Mouse (Mus musculus) spleen, adult 2 months (tissue): Measurements from ENCODE around the gene 9230112D13Rik. TPM values are rescaled to one million over a fixed set of nuclear protein-coding genes. Genes with fewer than 3 reads are reported as not detected.

Experiments used
- DNase-seq, 2 experiments: peaks; one replicate each; pipeline versions ENCODE4 v3.0.0 to v3.0.0-alpha.2; 2012 to 2021; ENCODE audit warnings: low spot score in 2 of 2, low read depth in 1 of 2
- H3K27ac ChIP-seq: fragments of 200-500 bp; 2 replicates; pipeline ENCODE4 v1.5.1; 2012; ENCODE audit warnings: low read length, inconsistent platforms; ENCODE audit not compliant: insufficient read depth
- H3K27me3 ChIP-seq: fragments of 200-500 bp; 2 replicates; pipeline ENCODE4 v1.6.1; 2012; ENCODE audit warnings: mild to moderate bottlenecking, moderate library complexity, low read length, inconsistent platforms; ENCODE audit not compliant: control insufficient read depth, insufficient read depth
- H3K36me3 ChIP-seq: fragments of 200-500 bp; 2 replicates; pipeline ENCODE4 v1.6.1; 2012; ENCODE audit warnings: mild to moderate bottlenecking, low read length, inconsistent platforms; ENCODE audit not compliant: control insufficient read depth, insufficient read depth
- H3K4me1 ChIP-seq: fragments of 200-500 bp; 2 replicates; pipeline ENCODE4 v1.6.1; 2011; ENCODE audit warnings: inconsistent platforms; ENCODE audit not compliant: control insufficient read depth, insufficient read depth, insufficient read length
- H3K4me3 ChIP-seq: fragments of 200-500 bp; 2 replicates; pipeline ENCODE4 v1.5.1; 2011; ENCODE audit warnings: mild to moderate bottlenecking, inconsistent platforms; ENCODE audit not compliant: insufficient read depth, insufficient read length; ENCODE audit errors: extremely low read depth
- CTCF ChIP-seq: fragments of 200-500 bp; IDR thresholded peaks from 2 replicates; pipeline ENCODE4 v1.5.1; 2011; ENCODE audit warnings: mild to moderate bottlenecking, inconsistent platforms; ENCODE audit not compliant: insufficient read depth, insufficient read length, insufficient replicate concordance; ENCODE audit errors: extremely low read depth
- POLR2A ChIP-seq: fragments of 200-500 bp; IDR thresholded peaks from 2 replicates; pipeline ENCODE4 v1.6.1; 2011; ENCODE audit warnings: low read depth, low read length, inconsistent platforms
- WGBS: fragments of 180-500 bp; shearing (Covaris S2); methylation state at CpG from one replicate; pipeline ENCODE4 v1.1.7; 2018; 5-methylcytosine and 5-hydroxymethylcytosine counted together
- polyA plus RNA-seq: library from polyadenylated mRNA; depleted of rRNA; stranded (reverse); fragments of >200 nt; gene quantifications from 2 replicates; pipeline ENCODE4 v1.2.3, GENCODE M21; 2012

9230112D13Rik gene
- polyA plus RNA-seq, 1 experiment, result not detected

DNA sequence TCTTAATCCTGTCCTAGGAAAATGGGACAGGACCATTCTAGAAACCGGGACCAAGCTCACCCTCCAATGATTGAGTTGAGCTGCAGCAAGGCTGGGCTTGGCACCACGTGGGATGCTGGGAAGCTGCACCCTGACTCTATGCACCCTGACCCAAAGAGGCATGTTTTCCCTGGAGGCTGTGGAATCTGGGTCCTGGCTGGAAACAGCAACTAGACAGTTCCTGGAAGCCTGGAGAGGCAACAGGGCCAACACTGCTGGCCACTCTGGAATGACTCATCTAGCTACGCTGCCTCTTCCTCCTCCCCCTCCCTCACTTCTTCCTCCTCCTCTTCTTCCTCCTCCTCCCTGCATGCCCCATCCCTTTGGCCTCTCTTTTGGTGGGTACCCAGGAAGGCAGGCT, 31.4 kb upstream of the 9230112D13Rik start:
- Histone ChIP-seq H3K27ac (no peak overlapping the region), H3K36me3 (no peaks in the 10 kb centered on the region), H3K4me1 (no peaks in the 10 kb centered on the region), H3K27me3 (peaks cover 3% of the 10 kb centered on the region; the same call in 1 of the 2 replicates), H3K4me3 (no peak overlapping the region)
- 67% methylated on average over 3 of the region's 3 CpGs for WGBS
- no peak for DNase-seq
- TF ChIP-seq POLR2A (no peak), CTCF (no peak)

DNA sequence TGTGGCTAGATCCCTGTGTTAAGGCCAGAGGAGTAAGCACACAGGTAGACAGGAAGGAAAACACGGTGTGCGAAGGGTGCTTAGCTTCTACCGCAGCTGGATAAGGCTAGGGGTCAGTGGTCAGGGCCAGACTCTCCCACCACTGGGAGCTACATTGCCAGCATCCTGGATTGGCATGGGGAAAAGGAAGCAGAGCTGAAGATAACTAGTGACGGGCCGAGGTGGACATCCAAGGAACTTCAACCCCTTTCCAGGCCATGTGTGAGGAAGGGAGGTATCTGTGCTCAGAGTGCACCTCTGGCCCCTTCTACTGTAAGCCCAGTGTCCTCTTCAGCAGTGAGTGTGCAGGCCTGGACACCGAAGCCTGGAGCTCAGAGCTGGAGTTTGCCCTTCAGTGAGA, 30.9 kb upstream of the 9230112D13Rik start:
- no peaks in the 10 kb centered on the region for H3K36me3 ChIP-seq
- H3K4me1 ChIP-seq, result no peaks in the 10 kb centered on the region
- no peak for DNase-seq
- H3K27me3 ChIP-seq, result peaks cover 3% of the 10 kb centered on the region; the same call in 1 of the 2 replicates
- H3K4me3 ChIP-seq, result no peak overlapping the region
- H3K27ac ChIP-seq, result no peak overlapping the region
- WGBS, result 77% methylated on average over 6 of the region's 6 CpGs
- no peak for TF ChIP-seq POLR2A
- no peak for TF ChIP-seq CTCF

DNA sequence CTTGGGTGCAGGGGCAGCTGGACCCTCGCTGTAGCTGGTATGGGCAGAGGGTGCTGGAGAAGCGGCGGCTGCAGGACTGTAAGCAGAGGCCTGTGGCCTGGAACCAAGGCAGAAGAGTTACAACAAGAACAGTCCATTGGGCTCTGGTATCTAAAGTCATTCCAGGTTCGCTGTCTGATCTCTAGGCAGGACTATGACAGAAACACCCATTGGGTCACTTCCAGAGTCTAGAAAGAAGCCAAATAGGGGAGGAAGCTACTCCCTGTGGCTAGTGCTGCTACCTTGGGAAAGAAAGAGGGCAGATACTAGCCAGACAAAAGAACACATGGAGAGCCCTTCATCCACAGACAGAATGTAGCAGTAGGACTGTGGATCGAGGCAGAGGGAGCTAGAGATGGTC, 29.6 kb upstream of the 9230112D13Rik start:
- Histone ChIP-seq H3K27ac (no peak overlapping the region), H3K36me3 (no peaks in the 10 kb centered on the region), H3K4me3 (no peak overlapping the region), H3K4me1 (no peaks in the 10 kb centered on the region), H3K27me3 (peaks cover 5% of the 10 kb centered on the region; the same call in 1 of the 2 replicates)
- no peak for TF ChIP-seq POLR2A
- no peak for TF ChIP-seq CTCF
- DNase-seq, result no peak
- WGBS, result 73% methylated on average over 5 of the region's 5 CpGs

DNA sequence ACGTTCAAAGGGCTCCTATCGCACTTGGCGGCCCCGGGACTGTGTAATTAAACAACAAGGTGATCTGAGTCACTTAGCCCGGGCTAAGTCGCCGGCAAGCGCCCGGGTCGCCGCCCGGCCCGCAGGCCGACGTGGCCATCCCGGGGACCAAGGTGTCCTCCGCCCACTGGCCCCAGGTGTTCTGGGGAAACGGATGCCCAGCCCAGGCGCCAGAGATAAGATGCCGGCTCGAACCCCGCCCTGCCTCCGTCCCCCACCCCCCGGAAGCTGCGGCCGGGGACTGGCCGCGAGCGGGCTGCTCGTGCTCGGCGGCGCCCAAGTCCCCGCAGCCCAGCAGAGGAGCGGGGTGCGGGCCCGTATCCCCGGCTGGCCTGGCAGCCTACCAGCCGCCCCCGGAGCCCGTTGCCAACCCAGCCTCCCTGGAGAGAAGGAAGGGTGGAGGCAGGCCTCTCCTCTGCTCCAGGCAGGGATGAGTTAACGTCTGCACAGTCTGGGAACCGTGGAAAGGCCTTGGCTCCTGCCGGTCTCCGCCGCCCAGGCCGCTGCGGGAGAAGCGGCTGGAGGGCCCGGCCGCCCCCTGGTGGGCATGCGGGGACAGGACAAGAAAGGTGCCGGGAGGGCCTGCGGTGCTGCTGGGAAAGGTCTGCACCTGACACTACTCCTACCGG, 26.5 kb upstream of the 9230112D13Rik start:
- DNase-seq, result peak in 1 of 2 experiments; percentile 42
- no peak for TF ChIP-seq POLR2A
- peak; percentile 67; the same call in 1 of the 2 replicates for TF ChIP-seq CTCF
- Histone ChIP-seq H3K36me3 (no peaks in the 10 kb centered on the region), H3K4me3 (peak overlapping the region; percentile 57), H3K27ac (no peak overlapping the region), H3K27me3 (peaks cover 5% of the 10 kb centered on the region; the same call in 1 of the 2 replicates), H3K4me1 (no peaks in the 10 kb centered on the region)
- 2% methylated on average over 55 of the region's 55 CpGs for WGBS

DNA sequence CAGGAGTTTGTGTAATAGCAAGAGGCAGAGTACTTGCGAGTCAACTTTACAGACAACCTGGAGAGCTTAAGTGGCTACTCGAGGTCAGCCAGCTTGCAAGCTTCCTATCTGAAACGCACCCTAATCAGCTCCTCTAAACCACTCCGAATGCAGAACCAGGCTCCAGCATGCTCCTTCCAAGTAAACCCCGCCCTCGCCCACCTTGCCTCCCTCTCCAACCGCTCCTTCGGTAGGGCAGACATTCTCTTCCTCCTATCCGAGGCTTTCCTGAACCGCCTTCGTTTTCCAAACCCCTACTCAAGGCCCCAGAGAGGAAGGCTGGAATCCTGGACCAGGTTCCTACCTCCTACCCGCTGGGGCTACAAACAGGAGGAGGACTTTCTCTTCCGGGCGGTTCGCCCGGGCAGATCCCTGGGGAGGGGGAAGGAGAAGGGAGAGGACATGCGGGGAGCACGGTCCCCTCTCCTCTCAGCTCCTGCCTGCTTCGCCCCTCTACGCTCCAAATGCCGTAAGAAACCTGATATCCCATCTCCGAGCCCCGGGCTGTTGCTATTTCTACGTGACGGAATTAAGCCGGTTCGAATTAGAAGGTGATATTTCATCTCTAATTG, 25.9 kb upstream of the 9230112D13Rik start:
- WGBS, result 5% methylated on average over 27 of the region's 27 CpGs
- Histone ChIP-seq H3K4me3 (peak overlapping the region; percentile 57; the same call in 1 of the 2 replicates), H3K36me3 (no peaks in the 10 kb centered on the region), H3K27me3 (peaks cover 5% of the 10 kb centered on the region; the same call in 1 of the 2 replicates), H3K4me1 (no peaks in the 10 kb centered on the region), H3K27ac (no peak overlapping the region; the same call in 1 of the 2 replicates)
- no peak for TF ChIP-seq POLR2A
- TF ChIP-seq CTCF, result no peak
- DNase-seq, result no peak

DNA sequence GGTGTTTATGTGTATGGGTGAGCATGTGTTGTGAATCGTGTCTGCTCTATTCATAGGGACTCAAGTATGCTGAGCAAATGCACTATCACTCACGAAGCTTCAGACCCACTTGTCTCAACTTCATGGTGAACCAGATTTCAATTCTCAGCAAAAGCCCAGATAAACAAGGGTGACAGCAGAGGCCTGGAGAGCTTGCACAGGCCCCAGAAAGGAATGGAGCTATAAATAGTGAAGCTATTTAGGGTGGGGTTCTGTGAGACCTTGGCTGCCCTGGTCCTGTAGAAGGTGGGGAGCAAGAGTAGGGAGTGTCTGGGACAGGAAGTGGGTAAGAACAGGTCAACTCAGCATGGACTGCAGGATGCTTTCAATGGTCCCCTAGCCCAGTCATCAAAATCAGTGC, 21.9 kb upstream of the 9230112D13Rik start:
- Histone ChIP-seq H3K4me1 (no peaks in the 10 kb centered on the region), H3K27ac (no peak overlapping the region), H3K27me3 (peaks cover 5% of the 10 kb centered on the region; the same call in 1 of the 2 replicates), H3K4me3 (no peak overlapping the region), H3K36me3 (no peaks in the 10 kb centered on the region)
- no peak for DNase-seq
- WGBS, result 71% methylated on average over 2 of the region's 2 CpGs
- no peak for TF ChIP-seq POLR2A
- no peak for TF ChIP-seq CTCF

DNA sequence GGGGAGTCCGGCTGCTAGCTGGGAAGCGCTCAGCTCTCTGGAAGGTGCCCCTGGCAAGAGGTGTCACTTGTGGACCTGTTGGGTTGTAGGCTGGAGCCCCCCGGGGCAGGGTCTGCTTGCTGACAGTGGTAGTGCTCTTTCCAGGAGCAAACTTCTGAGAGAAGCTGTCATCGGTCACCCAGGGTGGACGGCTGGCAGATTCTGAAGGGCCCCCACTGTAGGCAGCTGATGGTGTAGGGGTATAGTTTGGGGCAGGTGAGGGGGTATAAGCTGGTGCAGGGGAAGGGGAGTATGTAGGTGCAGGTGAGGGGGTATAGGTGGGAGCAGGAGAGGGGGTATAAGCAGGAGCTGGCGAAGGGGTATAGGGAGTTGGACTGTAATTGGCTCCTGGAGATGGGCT, 21.4 kb upstream of the 9230112D13Rik start:
- 86% methylated on average over 6 of the region's 6 CpGs for WGBS
- no peak overlapping the region for H3K27ac ChIP-seq
- no peak for TF ChIP-seq POLR2A
- no peak for TF ChIP-seq CTCF
- H3K36me3 ChIP-seq, result no peaks in the 10 kb centered on the region
- no peak overlapping the region for H3K4me3 ChIP-seq
- no peaks in the 10 kb centered on the region for H3K4me1 ChIP-seq
- H3K27me3 ChIP-seq, result peaks cover 2% of the 10 kb centered on the region; the same call in 1 of the 2 replicates
- no peak for DNase-seq
